Mouse (Mus musculus): ENCODE data around the gene Lcn8. TPM values are rescaled to one million over a fixed set of nuclear protein-coding genes. Genes with fewer than 3 reads are reported as not detected.

Lcn8 gene
- not detected in 2 replicates for polyA plus RNA-seq (2016; fragmentation: Nextera tagmentation; extraction: Ambion mirVana)

DNA sequence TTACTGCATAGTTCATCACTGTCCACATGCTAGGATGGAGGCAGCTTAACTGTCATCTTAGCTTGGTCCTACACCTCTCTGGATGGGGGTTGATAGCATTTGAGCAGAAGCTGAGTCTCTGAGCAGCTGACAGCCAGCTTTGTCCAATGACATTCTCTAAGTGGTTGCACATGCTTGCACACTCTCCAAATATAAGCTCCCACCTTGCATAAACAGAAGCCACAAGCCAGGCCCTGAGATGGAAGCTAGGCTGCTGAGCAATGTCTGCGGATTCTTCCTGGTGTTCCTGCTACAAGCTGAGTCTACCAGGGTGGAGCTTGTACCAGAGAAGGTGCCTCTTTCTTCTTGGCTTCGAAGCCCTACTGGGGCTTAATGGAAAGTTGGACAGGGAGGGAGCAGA is at the start of gene Lcn8:
Lcn8 (plus strand) TSS at position 219 of the 400 bp plus-strand sequence.
- Histone ChIP-seq H3K36me3 (replicated peaks) (no peaks in the 10 kb centered on the region), H3K4me2 (no peak within 1 kb of the TSS), H3K4me1 (no peaks in the 10 kb centered on the region), H3K9ac (no peak within 1 kb of the TSS), H3K4me3 (replicated peaks) (no peak within 1 kb of the TSS), H3K27ac (no peak within 1 kb of the TSS), H3K9me3 (no peaks in the 10 kb centered on the region), H3K27me3 (no peaks in the 10 kb centered on the region)
- ATAC-seq (ENCODE audit: low FRiP score), result no peak
- 83% methylated on average over 2 of the region's 2 CpGs for WGBS

- peak; percentile 93 for ATAC-seq (ENCODE audit: low FRiP score)
- Histone ChIP-seq H3K27ac (peak within 1 kb of the TSS; percentile 91), H3K4me1 (peaks cover 20% of the 10 kb centered on the region), H3K4me2 (peak within 1 kb of the TSS; percentile 73), H3K9me3 (no peaks in the 10 kb centered on the region), H3K27me3 (0 out of 2 replicates have a peak, but pooled peaks cover 15% of the 10 kb centered on the region), H3K4me3 (replicated peaks) (peak within 1 kb of the TSS; percentile 98), H3K9ac (peak within 1 kb of the TSS; percentile 95), H3K36me3 (replicated peaks) (peaks cover 2% of the 10 kb centered on the region; the same call in 1 of the 2 replicates)
- under 1% methylated on average over 80 of the region's 80 CpGs for WGBS
These were observed 44.9 kb upstream of the Lcn8 start, which contains the start of gene Rabl6 for GRCm38 (mm10) chr2:25607761-25608622. Rabl6 (minus strand) TSS chr2:25608521.

DNA sequence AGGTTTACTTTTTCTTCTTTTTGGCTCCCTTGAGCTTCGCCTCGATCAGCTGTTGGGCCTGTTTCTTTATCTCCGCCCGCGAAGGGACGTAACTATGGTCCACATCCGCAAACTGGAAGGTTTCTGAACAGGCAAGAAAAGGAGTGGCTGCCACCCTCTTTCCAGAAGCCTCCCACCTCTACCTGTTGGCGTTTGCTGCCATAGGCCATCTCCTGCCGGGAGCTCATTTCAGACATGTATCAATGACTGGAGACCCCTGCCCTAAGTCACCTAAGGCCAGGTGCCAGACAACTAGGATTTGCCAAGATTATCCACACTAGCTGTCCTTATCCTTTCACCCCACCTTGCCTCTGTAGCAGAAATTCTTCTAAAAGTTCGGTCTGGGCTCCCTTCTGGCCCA is 44.2 kb upstream of the Lcn8 start:
- Histone ChIP-seq H3K4me2 (peak overlapping the region; percentile 73), H3K27ac (peak overlapping the region; percentile 91; the same call in 1 of the 2 replicates), H3K4me1 (peaks cover 20% of the 10 kb centered on the region), H3K9ac (no peak overlapping the region; the same call in 1 of the 2 replicates), H3K27me3 (peaks cover 21% of the 10 kb centered on the region; the same call in 1 of the 2 replicates), H3K4me3 (replicated peaks) (peak overlapping the region; percentile 98), H3K9me3 (no peaks in the 10 kb centered on the region), H3K36me3 (replicated peaks) (no peaks in the 10 kb centered on the region)
- peak; percentile 9; the same call in 1 of the 2 replicates for ATAC-seq (ENCODE audit: low FRiP score)
- WGBS, result 76% methylated on average over 10 of the region's 10 CpGs

GRCm38 (mm10) chr2:25616398-25616797 is 36.5 kb upstream of the Lcn8 start:
- Histone ChIP-seq H3K4me2 (0 out of 2 replicates have a peak overlapping the region, but pooled peaks have one; percentile 13), H3K9ac (no peak overlapping the region), H3K27me3 (peaks cover 54% of the 10 kb centered on the region), H3K9me3 (no peaks in the 10 kb centered on the region), H3K4me3 (replicated peaks) (no peak overlapping the region), H3K36me3 (replicated peaks) (no peaks in the 10 kb centered on the region), H3K27ac (no peak overlapping the region), H3K4me1 (peaks cover 8% of the 10 kb centered on the region; the same call in 1 of the 2 replicates)
- ATAC-seq (ENCODE audit: low FRiP score), result no peak
- 28% methylated on average over 22 of the region's 22 CpGs for WGBS

- Histone ChIP-seq H3K4me3 (replicated peaks) (no peak within 1 kb of the TSS), H3K9me3 (no peaks in the 10 kb centered on the region), H3K4me1 (peaks cover 14% of the 10 kb centered on the region; the same call in 1 of the 2 replicates), H3K4me2 (no peak within 1 kb of the TSS), H3K9ac (no peak within 1 kb of the TSS), H3K27me3 (peaks cover 54% of the 10 kb centered on the region), H3K36me3 (replicated peaks) (no peaks in the 10 kb centered on the region), H3K27ac (no peak within 1 kb of the TSS)
- ATAC-seq (ENCODE audit: low FRiP score), result no peak
- 90% methylated on average over 3 of the region's 3 CpGs for WGBS
These were observed 35.3 kb upstream of the Lcn8 start, which contains the start of gene Ccdc183 for GRCm38 (mm10) chr2:25617578-25617977. Ccdc183 (minus strand) TSS chr2:25617678.

DNA sequence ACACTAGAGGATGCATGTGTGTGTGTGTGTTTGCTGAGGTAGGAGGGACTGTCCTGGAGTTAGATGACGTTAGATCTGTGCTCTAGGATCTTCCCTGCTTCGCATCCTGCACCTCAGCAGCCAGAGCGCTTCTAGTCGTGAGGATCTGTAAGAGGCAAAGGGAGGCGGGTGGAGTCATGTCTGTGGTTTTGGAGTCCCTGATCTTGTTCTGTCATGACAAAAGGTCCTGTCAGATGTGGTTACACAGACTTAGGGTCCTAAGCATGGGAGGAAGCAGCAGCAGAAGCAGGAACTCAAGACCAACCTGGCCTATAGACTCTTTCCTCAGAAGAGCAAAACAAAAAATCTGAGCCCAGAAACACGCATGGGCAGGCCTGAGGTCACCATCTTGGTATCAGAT is 32.5 kb upstream of the Lcn8 start:
- Histone ChIP-seq H3K27me3 (peaks cover 45% of the 10 kb centered on the region), H3K4me1 (peaks cover 14% of the 10 kb centered on the region; the same call in 1 of the 2 replicates), H3K27ac (no peak overlapping the region), H3K36me3 (replicated peaks) (no peaks in the 10 kb centered on the region), H3K4me2 (no peak overlapping the region), H3K4me3 (replicated peaks) (no peak overlapping the region), H3K9me3 (no peaks in the 10 kb centered on the region), H3K9ac (no peak overlapping the region)
- no peak for ATAC-seq (ENCODE audit: low FRiP score)
- WGBS, result 80% methylated on average over 6 of the region's 6 CpGs

GRCm38 (mm10) chr2:25620852-25621228 is 32.1 kb upstream of the Lcn8 start:
- peak overlapping the region; percentile 69 for H3K4me2 ChIP-seq
- H3K4me3 ChIP-seq (replicated peaks), result no peak overlapping the region
- 93% methylated on average over 4 of the region's 4 CpGs for WGBS
- H3K27me3 ChIP-seq, result peaks cover 41% of the 10 kb centered on the region
- no peak overlapping the region for H3K9ac ChIP-seq
- H3K27ac ChIP-seq, result no peak overlapping the region
- no peaks in the 10 kb centered on the region for H3K9me3 ChIP-seq
- H3K4me1 ChIP-seq, result peaks cover 14% of the 10 kb centered on the region; the same call in 1 of the 2 replicates
- H3K36me3 ChIP-seq (replicated peaks), result no peaks in the 10 kb centered on the region
- no peak for ATAC-seq (ENCODE audit: low FRiP score)

DNA sequence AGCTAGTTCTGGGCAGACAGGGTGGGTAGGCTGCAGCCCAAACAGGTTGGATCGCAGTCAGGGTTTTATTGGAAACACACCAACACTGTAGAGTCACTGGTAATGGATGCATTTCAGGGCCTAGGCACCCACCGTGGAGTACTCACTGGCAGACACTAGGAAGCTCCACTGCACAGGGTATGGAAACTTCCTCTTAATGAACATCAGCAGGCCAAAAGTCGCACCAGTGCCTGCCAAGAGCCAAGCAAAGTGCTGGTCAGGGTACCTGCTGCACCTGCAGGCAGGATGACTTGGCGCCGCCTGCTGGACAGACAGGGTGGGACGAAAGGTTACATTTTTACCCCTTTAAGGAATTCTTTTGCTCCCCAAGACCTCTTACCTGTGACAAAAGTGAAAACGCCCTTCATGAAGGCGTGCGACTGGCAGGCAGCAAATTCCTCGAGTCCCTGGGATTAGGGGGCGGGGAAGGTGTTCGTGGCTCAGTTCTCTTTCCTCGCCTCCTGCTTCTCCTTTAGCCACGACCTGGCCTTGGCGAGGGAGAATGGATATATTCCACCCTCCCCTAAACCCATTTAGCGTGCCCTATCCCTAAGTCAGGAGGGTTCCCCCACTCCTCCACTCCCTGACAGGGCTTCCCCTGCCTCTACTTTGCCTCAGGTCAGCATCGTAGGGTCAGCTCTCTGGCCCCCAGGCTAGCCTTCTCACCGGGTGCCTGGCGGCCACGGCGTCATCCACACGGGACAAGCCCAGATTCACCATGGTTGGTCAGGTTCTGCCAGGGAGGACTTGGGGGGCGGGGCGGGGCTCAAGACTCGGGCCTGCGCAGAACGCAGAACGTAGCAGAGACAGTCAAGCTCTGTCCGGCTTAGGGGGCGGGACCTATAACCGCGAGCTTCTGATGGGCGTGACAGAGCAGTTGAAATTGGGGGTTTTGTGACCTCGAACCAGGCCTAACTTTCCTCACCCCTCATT is 31.4 kb upstream of the Lcn8 start, which contains the start of gene Tmem141:
Tmem141 (minus strand) TSS at position 777 of the 972 bp plus-strand sequence.
- no peak within 1 kb of the TSS for H3K27ac ChIP-seq
- H3K36me3 ChIP-seq (replicated peaks), result no peaks in the 10 kb centered on the region
- peaks cover 10% of the 10 kb centered on the region; the same call in 1 of the 2 replicates for H3K4me1 ChIP-seq
- peak; percentile 89 for ATAC-seq (ENCODE audit: low FRiP score)
- peak within 1 kb of the TSS; percentile 69 for H3K4me2 ChIP-seq
- 8% methylated on average over 34 of the region's 34 CpGs for WGBS
- H3K9ac ChIP-seq, result peak within 1 kb of the TSS; percentile 48; the same call in 1 of the 2 replicates
- H3K9me3 ChIP-seq, result no peaks in the 10 kb centered on the region
- H3K4me3 ChIP-seq (replicated peaks), result peak within 1 kb of the TSS; percentile 41
- H3K27me3 ChIP-seq, result peaks cover 34% of the 10 kb centered on the region

DNA sequence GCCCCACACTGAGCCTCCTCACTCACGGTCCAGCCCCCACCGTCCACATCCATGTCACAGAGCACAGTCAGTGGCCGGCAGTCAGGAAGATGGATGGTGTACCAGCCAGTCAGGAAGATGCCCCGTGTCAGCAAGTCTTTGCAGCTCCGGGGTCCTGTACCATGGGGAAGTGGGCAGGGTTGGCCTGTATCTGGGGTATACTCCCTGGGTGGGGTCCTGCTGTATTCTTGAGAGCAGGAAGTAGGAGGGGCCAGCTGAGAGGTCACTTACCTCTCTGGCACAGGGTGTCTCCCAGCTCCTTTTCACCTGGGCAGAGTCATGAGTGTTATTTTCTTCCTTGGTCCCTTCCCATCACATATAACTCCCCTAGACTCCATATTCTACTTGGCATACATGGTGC is 26.9 kb upstream of the Lcn8 start:
- H3K36me3 ChIP-seq (replicated peaks), result no peaks in the 10 kb centered on the region
- H3K9ac ChIP-seq, result no peak overlapping the region
- no peaks in the 10 kb centered on the region for H3K9me3 ChIP-seq
- 86% methylated on average over 5 of the region's 5 CpGs for WGBS
- H3K27me3 ChIP-seq, result peaks cover 9% of the 10 kb centered on the region; the same call in 1 of the 2 replicates
- H3K4me1 ChIP-seq, result peaks cover 7% of the 10 kb centered on the region; the same call in 1 of the 2 replicates
- no peak for ATAC-seq (ENCODE audit: low FRiP score)
- no peak overlapping the region for H3K27ac ChIP-seq
- H3K4me2 ChIP-seq, result no peak overlapping the region
- H3K4me3 ChIP-seq (replicated peaks), result no peak overlapping the region

GRCm38 (mm10) chr2:25627811-25628210 is 25.1 kb upstream of the Lcn8 start, which contains the start of gene Fcna:
Fcna (minus strand) TSS chr2:25628030.
- H3K4me1 ChIP-seq, result no peaks in the 10 kb centered on the region
- H3K27ac ChIP-seq, result no peak within 1 kb of the TSS
- ATAC-seq (ENCODE audit: low FRiP score), result no peak
- no peaks in the 10 kb centered on the region for H3K36me3 ChIP-seq (replicated peaks)
- H3K4me2 ChIP-seq, result no peak within 1 kb of the TSS
- H3K27me3 ChIP-seq, result peaks cover 9% of the 10 kb centered on the region; the same call in 1 of the 2 replicates
- H3K9me3 ChIP-seq, result no peaks in the 10 kb centered on the region
- no peak within 1 kb of the TSS for H3K9ac ChIP-seq
- no peak within 1 kb of the TSS for H3K4me3 ChIP-seq (replicated peaks)
- 86% methylated on average over 6 of the region's 6 CpGs for WGBS

DNA sequence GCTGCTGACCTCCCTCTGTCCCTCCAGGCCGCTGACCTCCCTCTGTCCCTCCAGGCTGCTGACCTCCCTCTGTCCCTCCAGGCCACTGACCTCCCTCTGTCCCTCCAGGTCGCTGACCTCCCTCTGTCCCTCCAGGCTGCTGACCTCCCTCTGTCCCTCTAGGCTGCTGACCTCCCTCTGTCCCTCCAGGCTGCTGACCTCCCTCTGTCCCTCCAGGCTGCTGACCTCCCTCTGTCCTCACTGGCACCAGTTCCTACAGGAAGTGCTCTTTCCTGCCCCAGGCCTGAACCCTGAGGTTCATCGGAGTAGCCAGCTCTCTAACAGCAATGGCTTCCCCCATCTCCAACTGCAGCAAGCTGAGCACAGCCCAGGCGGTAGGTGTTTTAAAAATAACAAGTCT is 24.2 kb upstream of the Lcn8 start:
- no peaks in the 10 kb centered on the region for H3K4me1 ChIP-seq
- H3K9me3 ChIP-seq, result no peaks in the 10 kb centered on the region
- no peak overlapping the region for H3K9ac ChIP-seq
- H3K4me3 ChIP-seq (replicated peaks), result no peak overlapping the region
- H3K36me3 ChIP-seq (replicated peaks), result no peaks in the 10 kb centered on the region
- ATAC-seq (ENCODE audit: low FRiP score), result no peak
- H3K4me2 ChIP-seq, result no peak overlapping the region
- no peak overlapping the region for H3K27ac ChIP-seq
- peaks cover 6% of the 10 kb centered on the region; the same call in 1 of the 2 replicates for H3K27me3 ChIP-seq
- 54% methylated on average over 4 of the region's 4 CpGs for WGBS
